Mouse (Mus musculus): ENCODE measurements around the gene Cyp4f39.

DNA sequence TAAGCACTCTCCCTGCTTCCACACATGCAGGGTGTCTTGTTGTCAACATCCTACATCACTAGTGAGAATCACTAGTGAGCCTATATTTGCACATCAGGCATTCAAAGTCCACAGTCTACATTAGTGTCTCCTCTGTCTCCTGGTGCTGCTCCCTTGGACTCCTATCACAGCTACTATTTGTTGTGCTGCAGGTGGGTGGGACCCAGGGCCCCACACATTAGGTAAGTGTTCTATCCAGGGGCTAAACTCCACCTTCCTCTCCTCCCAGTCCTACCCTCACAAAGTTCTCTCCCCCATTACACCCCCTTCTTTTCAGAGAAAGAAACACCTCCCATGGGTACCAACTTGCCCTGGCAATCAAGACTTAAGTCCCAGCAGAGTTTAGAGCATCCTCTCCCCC is 25.9 kb upstream of the Cyp4f39 start:
- TF ChIP-seq CTCF (IDR thresholded peaks at IDR 0.05; ENCODE audit: low read depth) (no peak), EP300 (optimal IDR thresholded peaks at IDR 0.05) (no peak)

All from stomach, postnatal 0 days (tissue).